10 mouse cellular contexts compared by ENCODE assay signal in genomic region chr11:97808093-97808492, GRCm38 (mm10). TPM values are rescaled to one million over a fixed set of nuclear protein-coding genes. Genes with fewer than 3 reads are reported as not detected.
DNase-seq lines count a peak whose midpoint lies in the region; ATAC-seq lines count a peak whose summit lies in the region.
"Had no signal": no experiment of that assay in that cellular context is flagged by ENCODE, and none has a peak within 500 bp of the region (broad histone marks: within the 10 kb centered on the region; RNA-seq: fewer than 3 reads in every experiment).

No protein-coding gene starts in this region.

- no peaks in the 10 kb centered on the region for H3K27me3 ChIP-seq in heart, embryonic 15.5 days
- no peaks in the 10 kb centered on the region for H3K27me3 ChIP-seq in neural tube, embryonic 15.5 days (replicated peaks)

- DNase-seq in cerebellum, adult 11-12 months = peak; percentile 37
- DNase-seq in cerebellum, postnatal 36 days = no peak
- peak; percentile 96 for DNase-seq in R1 (ENCODE audit: low read depth, low spot score)
- DNase-seq in kidney, postnatal 4 days = peak; percentile 64 to 78
- DNase-seq in ovary, postnatal 36 days (ENCODE audit: low spot score) = no peak
- no peak for DNase-seq in layer of hippocampus, postnatal 25 days (ENCODE audit: extremely low spot score in 1 of 2, low spot score in 1 of 2)

- H3K9ac ChIP-seq in heart, embryonic 15.5 days = no peak overlapping the region
- no peak overlapping the region for H3K9ac ChIP-seq in neural tube, embryonic 15.5 days (replicated peaks)

- 0 out of 2 replicates have a peak, but pooled peaks cover 3% of the 10 kb centered on the region for H3K36me3 ChIP-seq in heart, embryonic 15.5 days
- H3K36me3 ChIP-seq in neural tube, embryonic 15.5 days = peaks cover 24% of the 10 kb centered on the region

- H3K9me3 ChIP-seq in heart, embryonic 15.5 days (replicated peaks) = no peaks in the 10 kb centered on the region
- H3K9me3 ChIP-seq in neural tube, embryonic 15.5 days (replicated peaks) = no peaks in the 10 kb centered on the region
- H3K9me3 ChIP-seq: G1E had no signal

- H3K4me2 ChIP-seq in heart, embryonic 15.5 days = no peak overlapping the region
- H3K4me2 ChIP-seq in neural tube, embryonic 15.5 days = no peak overlapping the region

- 36% methylated on average over 2 of the region's 2 CpGs for WGBS in heart, embryonic 15.5 days
- 74% methylated on average over 2 of the region's 2 CpGs for WGBS in neural tube, embryonic 15.5 days

- ATAC-seq in heart, embryonic 15.5 days (replicated peaks; ENCODE audit: insufficient number of reproducible peaks, insufficient read depth, low FRiP score, low read depth) = no peak
- no peak for ATAC-seq in neural tube, embryonic 15.5 days (ENCODE audit: low FRiP score)

- H3K4me1 ChIP-seq in heart, embryonic 15.5 days (replicated peaks) = peaks cover 94% of the 10 kb centered on the region
- H3K4me1 ChIP-seq in neural tube, embryonic 15.5 days = peaks cover 93% of the 10 kb centered on the region

- no peak overlapping the region for H3K4me3 ChIP-seq in heart, embryonic 15.5 days
- H3K4me3 ChIP-seq in neural tube, embryonic 15.5 days (replicated peaks) = no peak overlapping the region

- peak overlapping the region; percentile 63 for H3K27ac ChIP-seq in heart, embryonic 15.5 days
- H3K27ac ChIP-seq in neural tube, embryonic 15.5 days (replicated peaks) = peak overlapping the region; percentile 24

RNA-seq across cellular contexts. Expression of gene Lasp1, which starts 9.3 kb away (rescaled TPM):
- 40.3 and 65.5 TPM in 2 replicates for polyA plus RNA-seq in heart, embryonic 15.5 days (2015; fragmentation: Nextera tagmentation; extraction: Ambion mirVana)
- 136 and 143 TPM in 2 replicates for polyA plus RNA-seq in neural tube, embryonic 15.5 days (2015; fragmentation: Nextera tagmentation; extraction: Ambion mirVana)
- 100 to 1,000 TPM; 102 to 114 TPM for total RNA-seq in layer of hippocampus, postnatal 25 days (2021)

RNA-seq across cellular contexts. Expression of gene Rpl23, which starts 25.9 kb away (rescaled TPM):
- 286 and 399 TPM in 2 replicates for polyA plus RNA-seq in heart, embryonic 15.5 days (2015; fragmentation: Nextera tagmentation; extraction: Ambion mirVana)
- polyA plus RNA-seq in neural tube, embryonic 15.5 days (2015; fragmentation: Nextera tagmentation; extraction: Ambion mirVana) = 314 and 372 TPM in 2 replicates
- total RNA-seq in layer of hippocampus, postnatal 25 days (2021) = 100 to 1,000 TPM; 327 to 397 TPM

RNA-seq across cellular contexts. Expression of gene 1700001P01Rik, which starts 32.4 kb away (rescaled TPM):
- polyA plus RNA-seq in heart, embryonic 15.5 days (2015; fragmentation: Nextera tagmentation; extraction: Ambion mirVana) = 0.21 and 0.32 TPM in 2 replicates
- 0.63 and 0.88 TPM in 2 replicates for polyA plus RNA-seq in neural tube, embryonic 15.5 days (2015; fragmentation: Nextera tagmentation; extraction: Ambion mirVana)
- total RNA-seq in layer of hippocampus, postnatal 25 days (2021) = 1 to 10 TPM in 1 of 2 experiments, under 1 TPM in 1; 0.63 to 1.3 TPM
- total RNA-seq: heart, postnatal 36 days had no signal

RNA-seq across cellular contexts. Expression of gene B230217C12Rik, which starts 32.5 kb away (rescaled TPM):
- 2.9 and 3.4 TPM in 2 replicates for polyA plus RNA-seq in heart, embryonic 15.5 days (2015; fragmentation: Nextera tagmentation; extraction: Ambion mirVana)
- 41.8 and 47.2 TPM in 2 replicates for polyA plus RNA-seq in neural tube, embryonic 15.5 days (2015; fragmentation: Nextera tagmentation; extraction: Ambion mirVana)
- total RNA-seq in layer of hippocampus, postnatal 25 days (2021) = 10 to 100 TPM; 66.2 to 71.6 TPM
- polyA plus RNA-seq: G1E had no signal

RNA-seq across cellular contexts. Expression of gene Cwc25, which starts 41.7 kb away (rescaled TPM):
- polyA plus RNA-seq in heart, embryonic 15.5 days (2015; fragmentation: Nextera tagmentation; extraction: Ambion mirVana) = 9.5 and 10.5 TPM in 2 replicates
- polyA plus RNA-seq in neural tube, embryonic 15.5 days (2015; fragmentation: Nextera tagmentation; extraction: Ambion mirVana) = 16.2 and 16.4 TPM in 2 replicates
- total RNA-seq in layer of hippocampus, postnatal 25 days (2021) = 10 to 100 TPM; 19.2 to 20.6 TPM

Comparison
In these comparisons a context has a peak if more than half of its experiments do, and no peak if none do; other contexts are left out.
1. DNase-seq: peak in cerebellum, adult 11-12 months (single experiment), R1 (single experiment) and kidney, postnatal 4 days (2 of 2); none in cerebellum, postnatal 36 days (0 of 2), ovary, postnatal 36 days (single experiment) and layer of hippocampus, postnatal 25 days (0 of 2).